Mouse (Mus musculus) neural tube, embryonic 12.5 days (tissue): Measurements from ENCODE around the gene Olfr960. TPM values are rescaled to one million over a fixed set of nuclear protein-coding genes. Genes with fewer than 3 reads are reported as not detected.
A peak's percentile ranks its signal among the peaks of the same experiment; 100 is the strongest.

ENCODE experiments used
- ATAC-seq: fragments of 200-750 bp; cut with Nextera tagmentation; 2 replicates; pipeline ENCODE4 v1.8.0; 2017; ENCODE audit warnings: low read depth, mild to moderate bottlenecking, moderate TSS enrichment, moderate library complexity; ENCODE audit not compliant: low FRiP score
- H3K27ac ChIP-seq: fragments of 300-500 bp; sonication (generic); 2 replicates; pipeline ENCODE4 v1.5.1; 2016
- H3K27me3 ChIP-seq: fragments of 300-500 bp; sonication (generic); replicated peaks from 2 replicates; pipeline ENCODE4 v1.6.1; 2016; ENCODE audit warnings: mild to moderate bottlenecking
- H3K36me3 ChIP-seq: fragments of 300-500 bp; sonication (generic); 2 replicates; pipeline ENCODE4 v1.6.1; 2016; ENCODE audit warnings: mild to moderate bottlenecking
- H3K4me1 ChIP-seq: fragments of 300-500 bp; sonication (generic); 2 replicates; pipeline ENCODE4 v1.6.1; 2016
- H3K4me2 ChIP-seq: fragments of 300-500 bp; sonication (generic); replicated peaks from 2 replicates; pipeline ENCODE4 v1.6.1; 2016; ENCODE audit warnings: mild to moderate bottlenecking
- H3K4me3 ChIP-seq: fragments of 300-500 bp; sonication (generic); 2 replicates; pipeline ENCODE4 v1.5.1; 2016
- H3K9ac ChIP-seq: fragments of 300-500 bp; sonication (generic); 2 replicates; pipeline ENCODE4 v1.6.1; 2016; ENCODE audit warnings: mild to moderate bottlenecking
- H3K9me3 ChIP-seq: fragments of 300-500 bp; sonication (generic); 2 replicates; pipeline ENCODE4 v1.6.1; 2016; ENCODE audit warnings: mild to moderate bottlenecking
- WGBS: fragments of 180-500 bp; shearing (Covaris S2); methylation state at CpG from one replicate; pipeline ENCODE4 v1.1.7; 2016; 5-methylcytosine and 5-hydroxymethylcytosine counted together
- polyA plus RNA-seq: library from polyadenylated mRNA; unstranded; fragments of >200 nt; fragmentation: Nextera tagmentation; extraction: Ambion mirVana; gene quantifications from 2 replicates; pipeline ENCODE4 v1.2.1, GENCODE M21; 2016

Olfr960 gene
- not detected in 2 replicates for polyA plus RNA-seq

- H3K9me3 ChIP-seq = no peaks in the 10 kb centered on the region
- no peak for ATAC-seq
- H3K4me1 ChIP-seq = no peaks in the 10 kb centered on the region
- H3K36me3 ChIP-seq = no peaks in the 10 kb centered on the region
- H3K9ac ChIP-seq = no peak within 1 kb of the TSS
- no peaks in the 10 kb centered on the region for H3K27me3 ChIP-seq
- H3K27ac ChIP-seq = no peak within 1 kb of the TSS
- H3K4me3 ChIP-seq = no peak within 1 kb of the TSS
- 82% methylated on average over 1 of the region's 1 CpGs for WGBS
- no peak within 1 kb of the TSS for H3K4me2 ChIP-seq
Measured at GRCm38 (mm10) chr9:39621073-39621472, at the start of gene Olfr960. Gene Olfr960 (plus strand): TSS chr9:39621373.

- no peak within 1 kb of the TSS for H3K27ac ChIP-seq
- no peaks in the 10 kb centered on the region for H3K4me1 ChIP-seq
- WGBS = 85% methylated on average over 3 of the region's 3 CpGs
- H3K4me3 ChIP-seq = no peak within 1 kb of the TSS
- H3K36me3 ChIP-seq = no peaks in the 10 kb centered on the region
- no peaks in the 10 kb centered on the region for H3K27me3 ChIP-seq
- ATAC-seq = no peak
- no peak within 1 kb of the TSS for H3K4me2 ChIP-seq
- H3K9ac ChIP-seq = no peak within 1 kb of the TSS
- H3K9me3 ChIP-seq = no peaks in the 10 kb centered on the region
Measured at GRCm38 (mm10) chr9:39575469-39575868, 45.7 kb upstream of the Olfr960 start, which contains the start of gene Olfr959. Gene Olfr959 (minus strand): TSS chr9:39575569.

GRCm38 (mm10) chr9:39577050-39577449 is 44.1 kb upstream of the Olfr960 start:
- no peaks in the 10 kb centered on the region for H3K27me3 ChIP-seq
- ATAC-seq = no peak
- H3K4me3 ChIP-seq = no peak overlapping the region
- no peak overlapping the region for H3K4me2 ChIP-seq
- no peaks in the 10 kb centered on the region for H3K9me3 ChIP-seq
- no peaks in the 10 kb centered on the region for H3K36me3 ChIP-seq
- 92% methylated on average over 5 of the region's 5 CpGs for WGBS
- H3K4me1 ChIP-seq = no peaks in the 10 kb centered on the region
- H3K27ac ChIP-seq = no peak overlapping the region
- H3K9ac ChIP-seq = no peak overlapping the region

- no peaks in the 10 kb centered on the region for H3K27me3 ChIP-seq
- peak overlapping the region; percentile 33; the same call in 1 of the 2 replicates for H3K9ac ChIP-seq
- H3K27ac ChIP-seq = no peak overlapping the region
- peaks cover 11% of the 10 kb centered on the region; the same call in 1 of the 2 replicates for H3K4me1 ChIP-seq
- no peaks in the 10 kb centered on the region for H3K9me3 ChIP-seq
- no peaks in the 10 kb centered on the region for H3K36me3 ChIP-seq
- H3K4me3 ChIP-seq = peak overlapping the region; percentile 30
- H3K4me2 ChIP-seq = peak overlapping the region; percentile 72
- peak; percentile 85 for ATAC-seq
- WGBS = under 1% methylated on average over 19 of the region's 19 CpGs
Measured at GRCm38 (mm10) chr9:39602536-39603332, 18.4 kb upstream of the Olfr960 start.

- no peak overlapping the region for H3K27ac ChIP-seq
- no peaks in the 10 kb centered on the region for H3K36me3 ChIP-seq
- H3K4me3 ChIP-seq = peak overlapping the region; percentile 30
- no peaks in the 10 kb centered on the region for H3K9me3 ChIP-seq
- peak overlapping the region; percentile 72 for H3K4me2 ChIP-seq
- ATAC-seq = peak; percentile 67
- 0 out of 2 replicates have a peak overlapping the region, but pooled peaks have one; percentile 33 for H3K9ac ChIP-seq
- 0% methylated on average over 9 of the region's 9 CpGs for WGBS
- H3K4me1 ChIP-seq = peaks cover 11% of the 10 kb centered on the region; the same call in 1 of the 2 replicates
- H3K27me3 ChIP-seq = no peaks in the 10 kb centered on the region
Measured at GRCm38 (mm10) chr9:39603333-39603845, 17.8 kb upstream of the Olfr960 start.

- peak; percentile 51; the same call in 1 of the 2 replicates for ATAC-seq
- H3K27ac ChIP-seq = no peak within 1 kb of the TSS
- peaks cover 11% of the 10 kb centered on the region; the same call in 1 of the 2 replicates for H3K4me1 ChIP-seq
- H3K4me3 ChIP-seq = peak within 1 kb of the TSS; percentile 30
- no peaks in the 10 kb centered on the region for H3K36me3 ChIP-seq
- peak within 1 kb of the TSS; percentile 33; the same call in 1 of the 2 replicates for H3K9ac ChIP-seq
- under 1% methylated on average over 8 of the region's 8 CpGs for WGBS
- peak within 1 kb of the TSS; percentile 72 for H3K4me2 ChIP-seq
- H3K9me3 ChIP-seq = no peaks in the 10 kb centered on the region
- H3K27me3 ChIP-seq = no peaks in the 10 kb centered on the region
Measured at GRCm38 (mm10) chr9:39603999-39604453, 17.1 kb upstream of the Olfr960 start, which contains the start of gene AW551984. Gene AW551984 (minus strand): TSS chr9:39604403.

GRCm38 (mm10) chr9:39608497-39608896 is 12.7 kb upstream of the Olfr960 start:
- no peak overlapping the region for H3K9ac ChIP-seq
- no peaks in the 10 kb centered on the region for H3K9me3 ChIP-seq
- ATAC-seq = no peak

GRCm38 (mm10) chr9:39610355-39610754 is 10.8 kb upstream of the Olfr960 start, which contains the start of gene Olfr148:
Gene Olfr148 (plus strand): TSS chr9:39610655.
- Histone ChIP-seq H3K9ac (no peak within 1 kb of the TSS), H3K4me1 (no peaks in the 10 kb centered on the region), H3K36me3 (no peaks in the 10 kb centered on the region), H3K9me3 (no peaks in the 10 kb centered on the region), H3K4me2 (no peak within 1 kb of the TSS), H3K27me3 (no peaks in the 10 kb centered on the region), H3K4me3 (no peak within 1 kb of the TSS), H3K27ac (no peak within 1 kb of the TSS)
- ATAC-seq = no peak
- WGBS = 78% methylated on average over 3 of the region's 3 CpGs

More at GRCm38 (mm10) chr9:39608497-39608896, 12.7 kb upstream of the Olfr960 start:
- Histone ChIP-seq H3K36me3 (no peaks in the 10 kb centered on the region), H3K27me3 (no peaks in the 10 kb centered on the region), H3K4me2 (no peak overlapping the region), H3K27ac (no peak overlapping the region), H3K4me1 (peaks cover 5% of the 10 kb centered on the region; the same call in 1 of the 2 replicates), H3K4me3 (no peak overlapping the region)

GRCm38 (mm10) chr9:39611953-39612352 is 9.2 kb upstream of the Olfr960 start:
- Histone ChIP-seq H3K9me3 (no peaks in the 10 kb centered on the region), H3K36me3 (no peaks in the 10 kb centered on the region), H3K4me2 (no peak overlapping the region), H3K4me1 (no peaks in the 10 kb centered on the region), H3K27ac (no peak overlapping the region), H3K4me3 (no peak overlapping the region), H3K27me3 (no peaks in the 10 kb centered on the region), H3K9ac (no peak overlapping the region)
- peak; percentile 53; the same call in 1 of the 2 replicates for ATAC-seq
- 56% methylated on average over 1 of the region's 1 CpGs for WGBS

GRCm38 (mm10) chr9:39623783-39624182 is 2.6 kb downstream of the Olfr960 start:
- Histone ChIP-seq H3K4me1 (no peaks in the 10 kb centered on the region), H3K27ac (no peak overlapping the region)
- 91% methylated on average over 3 of the region's 3 CpGs for WGBS

GRCm38 (mm10) chr9:39624711-39625110 is 3.5 kb downstream of the Olfr960 start:
- ATAC-seq = no peak
- H3K36me3 ChIP-seq = no peaks in the 10 kb centered on the region
- 61% methylated on average over 2 of the region's 2 CpGs for WGBS

More at GRCm38 (mm10) chr9:39623783-39624182, 2.6 kb downstream of the Olfr960 start:
- Histone ChIP-seq H3K9me3 (no peaks in the 10 kb centered on the region), H3K27me3 (no peaks in the 10 kb centered on the region), H3K4me2 (no peak overlapping the region), H3K9ac (no peak overlapping the region), H3K4me3 (no peak overlapping the region), H3K36me3 (no peaks in the 10 kb centered on the region)
- ATAC-seq = no peak

GRCm38 (mm10) chr9:39629069-39629468 is 7.9 kb downstream of the Olfr960 start:
- Histone ChIP-seq H3K9me3 (no peaks in the 10 kb centered on the region), H3K36me3 (no peaks in the 10 kb centered on the region), H3K9ac (no peak overlapping the region), H3K4me3 (no peak overlapping the region), H3K27ac (no peak overlapping the region), H3K27me3 (no peaks in the 10 kb centered on the region), H3K4me2 (no peak overlapping the region), H3K4me1 (no peaks in the 10 kb centered on the region)
- no peak for ATAC-seq
- 82% methylated on average over 2 of the region's 2 CpGs for WGBS

More at GRCm38 (mm10) chr9:39624711-39625110, 3.5 kb downstream of the Olfr960 start:
- Histone ChIP-seq H3K4me2 (no peak overlapping the region), H3K4me1 (no peaks in the 10 kb centered on the region), H3K9ac (no peak overlapping the region), H3K27me3 (no peaks in the 10 kb centered on the region), H3K4me3 (no peak overlapping the region), H3K27ac (no peak overlapping the region), H3K9me3 (no peaks in the 10 kb centered on the region)
